Mouse (Mus musculus): Measurements from ENCODE around the gene Nek9.

- TF ChIP-seq POLR2A (IDR thresholded peaks at IDR 0.05; ENCODE audit: extremely low read depth, insufficient read depth, low read length) (peak; percentile 70), CTCF (IDR thresholded peaks at IDR 0.05; ENCODE audit: low read depth, low read length) (no peak)
Observed at GRCm38 (mm10) chr12:85339243-85339729, at the start of gene Nek9.

All from liver, adult 2 months (tissue).